Mouse (Mus musculus): ENCODE results near the gene Tcf19. TPM values are rescaled to one million over a fixed set of nuclear protein-coding genes. Genes with fewer than 3 reads are reported as not detected.

Gene Tcf19
- polyA plus RNA-seq (2012; rRNA removed), result 17.4 and 33.8 TPM in 2 replicates

DNA sequence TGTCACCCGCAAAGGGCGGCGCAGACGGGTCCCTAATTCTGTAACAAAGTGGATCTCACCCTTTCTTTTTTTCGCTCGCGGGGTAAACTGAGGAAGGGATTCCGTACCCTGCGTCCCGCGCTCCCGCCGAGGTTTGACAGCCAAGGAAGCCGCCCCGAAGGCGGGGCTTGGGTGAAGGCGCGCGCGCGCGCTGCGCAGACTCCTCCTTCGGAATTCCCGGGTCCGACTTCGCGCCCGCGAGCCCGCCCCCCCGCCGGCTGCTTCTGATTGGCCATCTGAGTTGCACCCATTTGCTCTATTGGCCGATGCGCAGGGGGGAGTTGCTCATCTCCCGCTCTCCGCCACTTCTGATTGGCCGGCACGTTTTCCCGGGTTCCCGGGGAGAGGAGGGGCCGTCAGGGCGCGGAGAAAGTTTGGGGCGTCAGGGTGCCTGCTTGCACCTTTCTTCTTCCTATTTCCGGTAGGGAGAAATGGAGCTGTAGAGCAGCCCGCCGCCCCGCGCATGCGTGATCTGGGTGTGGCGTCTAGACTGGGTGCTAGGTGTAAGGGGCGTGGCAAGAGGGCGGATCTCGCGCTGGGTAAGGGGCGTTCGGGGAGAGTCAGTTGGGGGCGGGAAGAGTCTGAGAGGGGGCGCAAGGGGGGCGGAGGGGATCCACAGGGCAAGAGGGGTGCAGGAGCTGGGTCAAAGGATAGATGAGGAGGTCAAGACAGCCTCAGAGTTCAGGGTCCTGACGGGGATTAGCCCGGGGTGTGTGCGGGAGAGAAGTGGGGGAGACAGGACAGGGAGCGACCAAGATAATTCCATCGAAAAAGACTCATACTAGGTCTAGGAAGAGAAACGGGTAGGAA, at the start of gene Tcf19, which contains the start of gene Cchcr1:
Gene Tcf19, minus strand, starts transcription at position 173 of the 849 bp plus-strand sequence.
Gene Cchcr1, plus strand, starts transcription at position 449 of the 849 bp plus-strand sequence.
- peak; percentile 99 for DNase-seq (ENCODE audit: low read depth)
- TF ChIP-seq CTCF (IDR thresholded peaks at IDR 0.05; ENCODE audit: borderline replicate concordance, extremely low read depth, insufficient read depth, insufficient read length) (peak; percentile 4; the same call in 1 of the 2 replicates), POLR2A (IDR thresholded peaks at IDR 0.05; ENCODE audit: borderline replicate concordance, extremely low read depth, insufficient read depth, insufficient read length, poor library complexity, severe bottlenecking) (no peak)

DNA sequence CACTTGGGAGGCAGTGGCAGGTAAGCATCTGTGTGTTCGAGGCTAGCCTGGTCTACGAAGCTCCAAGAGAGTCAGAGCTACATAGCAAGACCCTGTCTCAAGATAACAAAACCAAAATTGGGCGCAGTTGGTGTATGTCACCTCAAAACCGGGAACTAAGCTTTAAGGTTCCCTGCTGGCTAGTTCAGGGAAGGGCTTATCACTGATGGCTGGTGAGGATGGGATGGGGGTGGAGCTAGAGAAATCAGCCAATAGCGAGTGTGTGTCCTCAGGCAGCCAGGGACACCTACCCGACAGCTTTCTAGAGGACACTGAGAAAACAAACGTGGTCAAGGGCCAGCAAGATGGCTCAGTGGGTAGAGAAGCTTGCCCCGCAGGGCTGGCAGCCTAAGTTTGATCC, 41.6 kb upstream of the Tcf19 start:
- no peak for TF ChIP-seq CTCF (IDR thresholded peaks at IDR 0.05; ENCODE audit: borderline replicate concordance, extremely low read depth, insufficient read depth, insufficient read length)
- no peak for TF ChIP-seq POLR2A (IDR thresholded peaks at IDR 0.05; ENCODE audit: borderline replicate concordance, extremely low read depth, insufficient read depth, insufficient read length, poor library complexity, severe bottlenecking)
- DNase-seq (ENCODE audit: low read depth), result no peak

DNA sequence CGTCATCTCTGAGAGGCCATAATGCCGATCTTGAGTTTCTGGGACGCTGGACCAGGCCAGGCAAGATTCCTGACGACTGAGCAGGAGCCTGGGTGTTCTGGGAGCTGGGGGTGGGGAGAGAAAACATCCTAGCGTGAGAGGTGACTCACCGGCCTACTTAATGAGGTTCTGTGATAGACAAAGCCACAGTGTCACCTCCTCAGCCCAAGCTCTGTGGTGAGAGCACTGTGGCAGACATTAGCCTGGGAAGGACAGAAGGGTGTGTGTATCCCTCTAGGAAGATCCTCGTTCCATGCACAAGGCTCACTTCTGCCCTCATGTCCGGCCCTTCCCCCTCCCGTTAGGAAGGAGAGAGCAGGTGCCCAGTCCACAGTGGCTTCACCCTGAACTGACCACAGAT, 40.7 kb upstream of the Tcf19 start:
- no peak for DNase-seq (ENCODE audit: low read depth)
- TF ChIP-seq CTCF (IDR thresholded peaks at IDR 0.05; ENCODE audit: borderline replicate concordance, extremely low read depth, insufficient read depth, insufficient read length) (no peak), POLR2A (IDR thresholded peaks at IDR 0.05; ENCODE audit: borderline replicate concordance, extremely low read depth, insufficient read depth, insufficient read length, poor library complexity, severe bottlenecking) (no peak)

DNA sequence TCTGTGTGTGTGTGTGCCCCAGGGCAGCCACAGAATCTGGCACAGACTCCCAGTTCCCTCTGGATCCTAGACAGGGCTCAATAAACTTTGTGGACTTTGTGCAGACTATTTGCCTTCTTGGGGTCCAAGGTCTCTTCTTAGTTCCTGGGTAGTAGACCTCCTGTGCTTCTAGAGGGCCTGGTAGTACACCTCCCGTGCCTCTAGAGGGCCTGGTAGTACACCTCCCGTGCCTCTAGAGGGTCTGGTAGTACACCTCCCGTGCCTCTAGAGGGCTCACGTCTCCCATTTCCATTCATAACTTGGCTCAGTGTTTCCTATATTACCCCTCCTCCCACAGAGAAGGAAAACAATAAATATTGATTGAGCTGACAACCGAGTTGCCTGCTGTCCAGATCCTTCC, 40.2 kb upstream of the Tcf19 start:
- TF ChIP-seq POLR2A (IDR thresholded peaks at IDR 0.05; ENCODE audit: borderline replicate concordance, extremely low read depth, insufficient read depth, insufficient read length, poor library complexity, severe bottlenecking) (no peak), CTCF (IDR thresholded peaks at IDR 0.05; ENCODE audit: borderline replicate concordance, extremely low read depth, insufficient read depth, insufficient read length) (peak; percentile 72)
- peak; percentile 55 for DNase-seq (ENCODE audit: low read depth)

DNA sequence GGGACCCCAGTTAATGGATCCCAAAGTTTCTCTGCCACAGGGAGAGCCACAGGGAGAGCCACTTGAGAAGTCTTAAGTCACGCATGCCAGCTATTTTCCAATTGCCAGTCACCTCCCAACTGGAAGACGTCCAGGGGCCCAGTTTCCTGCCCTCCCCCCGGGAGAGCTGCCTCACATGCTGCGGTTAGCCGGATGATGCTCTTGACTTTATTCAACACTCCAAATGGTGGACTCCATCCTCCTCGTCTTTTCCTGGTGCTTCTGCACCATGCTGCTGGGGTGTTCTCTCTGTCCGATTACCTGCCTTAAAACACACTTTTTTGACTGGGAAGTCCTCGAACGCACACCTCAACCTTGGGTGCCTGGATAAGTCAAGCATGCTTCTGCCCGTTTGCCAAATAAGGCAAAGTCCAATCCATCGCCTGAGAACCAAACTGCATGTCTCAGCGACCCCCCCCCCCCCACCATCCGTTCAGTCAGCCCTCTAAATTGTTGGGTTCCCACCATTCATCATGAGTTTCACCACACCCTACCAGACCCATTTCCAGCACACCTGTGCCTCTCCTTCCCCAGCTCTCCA, 39.7 kb upstream of the Tcf19 start:
- TF ChIP-seq POLR2A (IDR thresholded peaks at IDR 0.05; ENCODE audit: borderline replicate concordance, extremely low read depth, insufficient read depth, insufficient read length, poor library complexity, severe bottlenecking) (no peak), CTCF (IDR thresholded peaks at IDR 0.05; ENCODE audit: borderline replicate concordance, extremely low read depth, insufficient read depth, insufficient read length) (no peak)
- no peak for DNase-seq (ENCODE audit: low read depth)

DNA sequence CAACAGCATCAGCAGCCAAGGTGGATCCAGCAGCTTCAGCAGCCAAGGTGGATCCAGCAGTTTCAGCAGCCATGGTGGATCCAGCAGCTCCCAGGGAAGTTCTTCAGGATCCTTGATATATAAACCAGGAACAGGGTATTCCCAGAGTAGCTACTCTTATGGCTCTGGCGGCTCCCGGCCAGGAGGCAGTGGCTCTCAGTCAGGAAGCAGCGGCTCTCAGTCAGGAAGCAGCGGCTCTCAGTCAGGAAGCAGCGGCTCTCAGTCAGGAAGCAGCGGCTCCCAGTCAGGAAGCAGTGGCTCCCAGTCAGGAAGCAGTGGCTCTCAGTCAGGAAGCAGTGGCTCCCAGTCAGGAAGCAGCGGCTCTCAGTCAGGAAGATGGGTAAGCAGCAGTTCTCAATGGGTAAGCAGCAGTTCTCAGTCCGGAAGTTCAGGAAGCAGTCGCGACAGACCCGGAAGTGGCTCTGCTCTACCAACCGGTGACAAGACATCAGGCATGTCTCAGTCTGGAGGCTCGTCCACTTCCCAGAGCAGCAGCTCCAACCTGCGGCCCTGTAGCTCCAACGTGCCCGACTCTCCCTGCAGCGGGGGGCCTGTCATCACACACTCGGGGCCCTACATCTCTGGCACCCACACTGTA, 38.3 kb upstream of the Tcf19 start:
- DNase-seq (ENCODE audit: low read depth), result no peak
- TF ChIP-seq POLR2A (IDR thresholded peaks at IDR 0.05; ENCODE audit: borderline replicate concordance, extremely low read depth, insufficient read depth, insufficient read length, poor library complexity, severe bottlenecking), result no peak
- no peak for TF ChIP-seq CTCF (IDR thresholded peaks at IDR 0.05; ENCODE audit: borderline replicate concordance, extremely low read depth, insufficient read depth, insufficient read length)

DNA sequence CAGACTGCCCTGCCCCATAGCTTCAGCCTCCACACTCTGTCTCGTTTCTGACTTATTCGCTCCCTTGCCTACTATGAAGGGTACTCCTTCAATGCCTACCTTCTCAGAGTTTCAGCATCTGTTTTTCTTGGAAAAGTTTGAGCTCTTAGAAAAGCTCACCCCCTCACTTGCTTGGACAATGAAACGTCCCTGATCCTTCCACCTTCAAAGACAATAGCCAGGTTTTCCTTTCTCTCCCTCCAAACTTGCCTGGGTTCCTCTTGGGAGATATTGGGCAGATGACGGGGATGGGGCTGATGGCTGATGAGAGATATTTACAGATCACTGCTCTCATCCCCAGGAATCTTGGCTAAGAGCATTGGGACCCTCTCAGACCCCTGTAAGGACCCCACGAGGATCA, 37.7 kb upstream of the Tcf19 start:
- TF ChIP-seq POLR2A (IDR thresholded peaks at IDR 0.05; ENCODE audit: borderline replicate concordance, extremely low read depth, insufficient read depth, insufficient read length, poor library complexity, severe bottlenecking), result no peak
- TF ChIP-seq CTCF (IDR thresholded peaks at IDR 0.05; ENCODE audit: borderline replicate concordance, extremely low read depth, insufficient read depth, insufficient read length), result no peak
- DNase-seq (ENCODE audit: low read depth), result no peak

DNA sequence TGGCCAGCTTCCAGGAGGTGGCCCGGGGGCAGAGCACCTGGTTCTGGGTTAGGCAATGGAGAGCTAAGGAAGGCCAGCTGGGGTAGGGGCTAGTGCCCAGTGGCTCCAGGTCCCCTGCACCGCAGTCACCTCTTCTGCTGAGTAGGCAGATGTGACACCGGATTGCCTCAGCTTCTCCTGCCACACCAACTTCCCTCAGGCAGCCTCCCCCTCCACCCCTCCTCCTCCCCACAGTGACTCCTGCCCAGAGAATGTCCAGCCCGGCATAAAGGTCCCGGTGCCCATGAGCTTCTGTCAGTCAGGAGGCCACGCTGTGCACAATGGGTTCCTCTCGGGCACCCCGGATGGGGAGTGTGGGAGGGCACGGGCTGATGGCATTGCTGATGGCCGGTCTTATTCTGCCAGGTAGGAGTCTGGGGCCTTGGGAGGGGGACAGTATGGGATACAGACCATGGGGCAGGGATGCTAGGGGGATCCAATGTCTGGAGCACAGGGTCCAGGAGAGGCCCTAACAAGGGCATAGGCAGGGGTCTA, 35.3 kb upstream of the Tcf19 start, which contains the start of gene Cdsn:
Gene Cdsn, plus strand, starts transcription at position 248 of the 534 bp plus-strand sequence.
- DNase-seq (ENCODE audit: low read depth), result no peak
- TF ChIP-seq CTCF (IDR thresholded peaks at IDR 0.05; ENCODE audit: borderline replicate concordance, extremely low read depth, insufficient read depth, insufficient read length) (no peak), POLR2A (IDR thresholded peaks at IDR 0.05; ENCODE audit: borderline replicate concordance, extremely low read depth, insufficient read depth, insufficient read length, poor library complexity, severe bottlenecking) (no peak)

DNA sequence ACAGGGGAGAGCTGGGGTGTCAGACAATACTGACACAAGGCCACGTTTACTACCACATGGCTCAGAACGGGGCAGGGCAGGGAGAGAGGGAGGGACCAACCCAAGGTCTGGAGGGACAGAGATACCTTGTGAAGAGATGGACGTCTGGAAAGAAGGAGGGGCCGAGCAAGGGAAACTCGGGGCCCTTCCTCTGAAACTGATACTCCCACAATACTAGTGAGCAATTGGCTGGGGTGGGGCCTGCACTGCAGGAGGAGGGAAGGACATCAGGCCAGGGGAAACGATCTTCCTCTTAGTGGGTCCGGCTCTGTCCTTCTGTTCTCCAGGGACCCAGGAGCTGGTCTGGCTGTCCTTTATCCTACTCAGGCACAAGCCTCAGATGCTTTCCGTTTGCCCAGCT, 34.2 kb upstream of the Tcf19 start:
- no peak for DNase-seq (ENCODE audit: low read depth)
- no peak for TF ChIP-seq POLR2A (IDR thresholded peaks at IDR 0.05; ENCODE audit: borderline replicate concordance, extremely low read depth, insufficient read depth, insufficient read length, poor library complexity, severe bottlenecking)
- TF ChIP-seq CTCF (IDR thresholded peaks at IDR 0.05; ENCODE audit: borderline replicate concordance, extremely low read depth, insufficient read depth, insufficient read length), result no peak

DNA sequence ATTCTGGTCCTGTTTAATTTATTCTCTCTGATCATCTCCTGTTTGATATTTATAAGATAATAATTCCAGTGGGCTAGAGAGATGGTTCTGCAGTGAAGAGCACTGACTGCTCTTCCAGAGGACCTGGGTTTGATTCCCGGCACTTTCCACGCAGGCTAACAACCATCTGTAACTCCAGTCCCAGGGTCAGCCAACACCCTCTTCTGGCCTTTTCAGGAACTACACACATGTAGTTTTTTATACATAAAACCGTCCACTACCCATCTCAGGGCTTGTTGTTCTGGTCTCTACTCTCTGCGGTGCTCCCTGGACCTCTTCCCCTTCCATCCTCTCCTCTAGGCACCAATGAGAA, 33.5 kb upstream of the Tcf19 start:
- TF ChIP-seq POLR2A (IDR thresholded peaks at IDR 0.05; ENCODE audit: borderline replicate concordance, extremely low read depth, insufficient read depth, insufficient read length, poor library complexity, severe bottlenecking) (no peak), CTCF (IDR thresholded peaks at IDR 0.05; ENCODE audit: borderline replicate concordance, extremely low read depth, insufficient read depth, insufficient read length) (no peak)
- DNase-seq (ENCODE audit: low read depth), result no peak
